Mouse (Mus musculus) small intestine, adult 2 months (tissue): ENCODE measurements around the gene Itpr3. TPM values are rescaled to one million over a fixed set of nuclear protein-coding genes. Genes with fewer than 3 reads are reported as not detected.
A peak's percentile ranks its signal among the peaks of the same experiment; 100 is the strongest.

Experiments used
- H3K27ac ChIP-seq: fragments of 200-500 bp; 2 replicates; pipeline ENCODE4 v1.5.1; 2012; ENCODE audit warnings: low read depth, low read length, control low read depth, inconsistent platforms; ENCODE audit not compliant: insufficient read depth
- H3K27me3 ChIP-seq: fragments of 200-500 bp; 2 replicates; pipeline ENCODE4 v1.6.1; 2012; ENCODE audit warnings: mild to moderate bottlenecking, moderate library complexity, low read length, inconsistent platforms; ENCODE audit not compliant: control insufficient read depth, insufficient read depth
- H3K36me3 ChIP-seq: fragments of 200-500 bp; 2 replicates; pipeline ENCODE4 v1.6.1; 2012; ENCODE audit warnings: mild to moderate bottlenecking, low read length, control low read depth, inconsistent platforms; ENCODE audit not compliant: control insufficient read depth, insufficient read depth
- H3K4me1 ChIP-seq: fragments of 200-500 bp; 2 replicates; pipeline ENCODE4 v1.6.1; 2012; ENCODE audit warnings: low read length, inconsistent platforms, mixed read lengths; ENCODE audit not compliant: control insufficient read depth, insufficient read depth, insufficient read length
- H3K4me3 ChIP-seq: fragments of 200-500 bp; 2 replicates; pipeline ENCODE4 v1.5.1; 2012; ENCODE audit warnings: low read depth, mild to moderate bottlenecking, control low read depth, inconsistent platforms, low read length, moderate library complexity
- CTCF ChIP-seq: fragments of 200-500 bp; IDR thresholded peaks from 2 replicates; pipeline ENCODE4 v1.5.1; 2012; ENCODE audit warnings: low read depth, mild to moderate bottlenecking, control low read depth, inconsistent platforms, low read length, moderate library complexity, mixed read lengths; ENCODE audit not compliant: insufficient replicate concordance, insufficient read length; ENCODE audit errors: extremely low read depth
- POLR2A ChIP-seq: fragments of 200-500 bp; IDR thresholded peaks from 2 replicates; pipeline ENCODE4 v1.6.1; 2012; ENCODE audit warnings: low read depth, mild to moderate bottlenecking, control low read depth, inconsistent platforms, low read length, moderate library complexity
- WGBS: fragments of 180-500 bp; shearing (Covaris S2); methylation state at CpG from one replicate; pipeline ENCODE4 v1.1.7; 2018; 5-methylcytosine and 5-hydroxymethylcytosine counted together
- polyA plus RNA-seq: library from polyadenylated mRNA; depleted of rRNA; stranded (reverse); fragments of >200 nt; gene quantifications from 2 replicates; pipeline ENCODE4 v1.2.3, GENCODE M21; 2012

The Itpr3 gene
- polyA plus RNA-seq, 1 experiment: 66.7 TPM

GRCm38 (mm10) chr17:27151411-27151810, 94.3 kb downstream of the Itpr3 start:
- no peaks in the 10 kb centered on the region for H3K36me3 ChIP-seq
- no peaks in the 10 kb centered on the region for H3K27me3 ChIP-seq
- H3K27ac ChIP-seq: no peak overlapping the region
- TF ChIP-seq CTCF (peak; percentile 62), POLR2A (no peak)
- no peaks in the 10 kb centered on the region for H3K4me1 ChIP-seq
- H3K4me3 ChIP-seq: no peak overlapping the region
- 67% methylated on average over 8 of the region's 8 CpGs for WGBS

GRCm38 (mm10) chr17:27152976-27153723, 96.0 kb downstream of the Itpr3 start:
- no peaks in the 10 kb centered on the region for H3K36me3 ChIP-seq
- WGBS: 28% methylated on average over 8 of the region's 8 CpGs
- H3K4me3 ChIP-seq: no peak overlapping the region
- no peak for TF ChIP-seq CTCF
- no peak for TF ChIP-seq POLR2A
- no peaks in the 10 kb centered on the region for H3K4me1 ChIP-seq
- H3K27me3 ChIP-seq: no peaks in the 10 kb centered on the region
- no peak overlapping the region for H3K27ac ChIP-seq

- H3K27me3 ChIP-seq: no peaks in the 10 kb centered on the region
- 55% methylated on average over 9 of the region's 9 CpGs for WGBS
- H3K4me1 ChIP-seq: no peaks in the 10 kb centered on the region
- no peaks in the 10 kb centered on the region for H3K36me3 ChIP-seq
- TF ChIP-seq CTCF (no peak), POLR2A (no peak)
- H3K4me3 ChIP-seq: no peak overlapping the region
- H3K27ac ChIP-seq: no peak overlapping the region
These were observed 96.7 kb downstream of the Itpr3 start for GRCm38 (mm10) chr17:27153773-27154193.

GRCm38 (mm10) chr17:27154256-27154655, 97.2 kb downstream of the Itpr3 start:
- Histone ChIP-seq H3K4me1 (no peaks in the 10 kb centered on the region), H3K4me3 (no peak overlapping the region), H3K27me3 (no peaks in the 10 kb centered on the region), H3K27ac (no peak overlapping the region), H3K36me3 (no peaks in the 10 kb centered on the region)
- TF ChIP-seq CTCF (no peak), POLR2A (no peak)
- 89% methylated on average over 14 of the region's 14 CpGs for WGBS

GRCm38 (mm10) chr17:27154881-27155280, 97.8 kb downstream of the Itpr3 start:
- no peak for TF ChIP-seq POLR2A
- TF ChIP-seq CTCF: no peak
- Histone ChIP-seq H3K27ac (no peak overlapping the region), H3K4me3 (no peak overlapping the region), H3K36me3 (no peaks in the 10 kb centered on the region), H3K27me3 (no peaks in the 10 kb centered on the region), H3K4me1 (no peaks in the 10 kb centered on the region)
- 72% methylated on average over 6 of the region's 6 CpGs for WGBS

GRCm38 (mm10) chr17:27155752-27156151, 98.6 kb downstream of the Itpr3 start:
- Histone ChIP-seq H3K36me3 (no peaks in the 10 kb centered on the region), H3K27me3 (no peaks in the 10 kb centered on the region), H3K4me1 (no peaks in the 10 kb centered on the region), H3K27ac (no peak overlapping the region), H3K4me3 (no peak overlapping the region)
- WGBS: 81% methylated on average over 8 of the region's 8 CpGs
- TF ChIP-seq CTCF (no peak), POLR2A (no peak)

- Histone ChIP-seq H3K4me1 (no peaks in the 10 kb centered on the region), H3K36me3 (no peaks in the 10 kb centered on the region), H3K27me3 (no peaks in the 10 kb centered on the region), H3K4me3 (no peak overlapping the region), H3K27ac (no peak overlapping the region)
- WGBS: 85% methylated on average over 6 of the region's 6 CpGs
- TF ChIP-seq POLR2A (no peak), CTCF (no peak)
These were observed 101.3 kb downstream of the Itpr3 start for GRCm38 (mm10) chr17:27158439-27158838.
